19 mouse cellular contexts compared by ENCODE assay signal in the genomic region with DNA sequence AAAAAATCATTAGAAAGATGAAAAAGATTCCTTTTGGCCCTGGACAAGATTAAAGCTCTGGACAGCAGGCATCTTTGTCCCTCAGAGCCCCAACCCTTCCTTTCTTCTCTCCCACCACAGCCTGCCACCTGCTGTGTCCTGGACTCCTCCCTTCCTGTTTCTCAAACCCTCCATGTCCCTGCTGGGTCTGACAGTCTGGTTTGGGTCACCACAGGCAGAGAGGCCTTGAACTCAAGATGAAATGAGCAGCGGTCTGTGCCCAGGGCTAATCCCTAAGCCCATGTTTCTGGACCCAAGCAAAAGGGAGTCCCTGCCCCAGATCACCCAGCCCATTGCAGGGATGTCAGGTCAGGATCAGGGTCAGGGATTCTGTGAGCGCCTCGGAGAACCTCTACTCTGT.
DNase-seq lines count a peak whose midpoint lies in the region; ATAC-seq and TF ChIP-seq lines count a peak whose summit lies in the region.
"Had no signal": no experiment of that assay in that cellular context is flagged by ENCODE, and none has a peak within 500 bp of the region (broad histone marks: within the 10 kb centered on the region; RNA-seq: fewer than 3 reads in every experiment).

No protein-coding gene starts in this region.

- peaks cover 14% of the 10 kb centered on the region for H3K4me1 ChIP-seq in heart, embryonic 10.5 days
- peaks cover 3% of the 10 kb centered on the region for H3K4me1 ChIP-seq in heart, embryonic 12.5 days (replicated peaks)
- peaks cover 5% of the 10 kb centered on the region for H3K4me1 ChIP-seq in limb, embryonic 11.5 days (ENCODE audit: control insufficient read depth, insufficient read depth, low read length)
- peaks cover 36% of the 10 kb centered on the region for H3K4me1 ChIP-seq in limb, embryonic 10.5 days
- peaks cover 29% of the 10 kb centered on the region for H3K4me1 ChIP-seq in E14TG2a.4 (replicated peaks; ENCODE audit: low read depth, low read length)
- H3K4me1 ChIP-seq in ES-E14 (ENCODE audit: control insufficient read depth in 2 of 2, insufficient read depth in 2 of 2, low read length in 2 of 2, poor library complexity in 1 of 2): peaks cover 0 to 10% of the 10 kb centered on the region in 2 experiments; a peak in 1 of 4 replicates
- H3K4me1 ChIP-seq: liver, embryonic 15.5 days had no signal

- H3K9ac ChIP-seq in heart, embryonic 12.5 days: no peak overlapping the region
- H3K9ac ChIP-seq in limb, embryonic 11.5 days (ENCODE audit: low read length): no peak overlapping the region
- H3K9ac ChIP-seq in ES-E14 (ENCODE audit: insufficient read depth, low read depth, low read length, poor library complexity, severe bottlenecking): no peak overlapping the region
- H3K9ac ChIP-seq: liver, embryonic 15.5 days had no signal

- H3K27me3 ChIP-seq in heart, embryonic 10.5 days (ENCODE audit: insufficient read depth, poor library complexity, severe bottlenecking): no peaks in the 10 kb centered on the region
- H3K27me3 ChIP-seq in heart, embryonic 12.5 days (replicated peaks): no peaks in the 10 kb centered on the region
- no peaks in the 10 kb centered on the region for H3K27me3 ChIP-seq in limb, embryonic 11.5 days (ENCODE audit: control insufficient read depth, insufficient read depth, low read length)
- no peaks in the 10 kb centered on the region for H3K27me3 ChIP-seq in limb, embryonic 10.5 days (ENCODE audit: low read depth, poor library complexity, severe bottlenecking)
- peaks cover 12% of the 10 kb centered on the region; the same call in 1 of the 2 replicates for H3K27me3 ChIP-seq in E14TG2a.4 (ENCODE audit: insufficient read depth, low read length)
- H3K27me3 ChIP-seq: liver, embryonic 15.5 days; Patski had no signal

- no peak overlapping the region for H3K4me3 ChIP-seq in heart, embryonic 10.5 days
- H3K4me3 ChIP-seq in heart, embryonic 12.5 days: no peak overlapping the region
- H3K4me3 ChIP-seq in limb, embryonic 11.5 days (ENCODE audit: low read depth, low read length): no peak overlapping the region
- H3K4me3 ChIP-seq in limb, embryonic 10.5 days: no peak overlapping the region
- 0 out of 2 replicates have a peak overlapping the region, but pooled peaks have one; percentile 13 for H3K4me3 ChIP-seq in E14TG2a.4 (replicated peaks; ENCODE audit: low read length)
- H3K4me3 ChIP-seq in ES-E14 (ENCODE audit: insufficient read depth in 1 of 2, low read depth in 1 of 2, low read length in 2 of 2, poor library complexity in 1 of 2, severe bottlenecking in 1 of 2): no peak overlapping the region
- H3K4me3 ChIP-seq: liver, embryonic 15.5 days had no signal

- peak; percentile 70 for DNase-seq in heart, embryonic 10.5 days (ENCODE audit: low spot score)
- peak; percentile 22 for DNase-seq in limb, embryonic 11.5 days (ENCODE audit: low spot score)
- no peak for DNase-seq in limb, embryonic 10.5 days (ENCODE audit: low spot score)
- DNase-seq in ES-E14 (ENCODE audit: low read depth, low spot score): peak; percentile 29
- no peak for DNase-seq in lung, postnatal 14 days
- DNase-seq: adrenal gland, postnatal 14 days; cerebellum, adult 11 months; cerebellum, postnatal 14 days; embryo, embryonic 11 days; heart, postnatal 4 days; layer of hippocampus, adult 9-11 months; midbrain, embryonic 14.5 days; right cerebral cortex, adult 18-20 months; thymus, postnatal 25 days had no signal

- H3K36me3 ChIP-seq in heart, embryonic 10.5 days: no peaks in the 10 kb centered on the region
- no peaks in the 10 kb centered on the region for H3K36me3 ChIP-seq in heart, embryonic 12.5 days
- no peaks in the 10 kb centered on the region for H3K36me3 ChIP-seq in limb, embryonic 11.5 days (ENCODE audit: control insufficient read depth, insufficient read depth, low read length)
- H3K36me3 ChIP-seq in limb, embryonic 10.5 days: no peaks in the 10 kb centered on the region
- H3K36me3 ChIP-seq in E14TG2a.4 (ENCODE audit: insufficient read depth, low read length) (no peaks in the 10 kb centered on the region), ES-E14 (ENCODE audit: control insufficient read depth, insufficient read depth, low read length, poor library complexity, severe bottlenecking) (no peaks in the 10 kb centered on the region)
- H3K36me3 ChIP-seq: liver, embryonic 15.5 days had no signal

- H3K9me3 ChIP-seq in heart, embryonic 10.5 days: no peaks in the 10 kb centered on the region
- H3K9me3 ChIP-seq in heart, embryonic 12.5 days (replicated peaks): no peaks in the 10 kb centered on the region
- H3K9me3 ChIP-seq in limb, embryonic 11.5 days (ENCODE audit: control insufficient read depth, low read length): no peaks in the 10 kb centered on the region
- no peaks in the 10 kb centered on the region for H3K9me3 ChIP-seq in limb, embryonic 10.5 days (replicated peaks)
- H3K9me3 ChIP-seq in E14TG2a.4 (ENCODE audit: low read length): no peaks in the 10 kb centered on the region
- no peaks in the 10 kb centered on the region for H3K9me3 ChIP-seq in ES-E14 (ENCODE audit: control insufficient read depth, insufficient read depth, low read depth, low read length)
- H3K9me3 ChIP-seq: liver, embryonic 15.5 days had no signal

- H3K4me2 ChIP-seq in heart, embryonic 12.5 days: no peak overlapping the region
- no peak overlapping the region for H3K4me2 ChIP-seq in limb, embryonic 11.5 days (ENCODE audit: low read depth, severe bottlenecking)
- H3K4me2 ChIP-seq: heart, embryonic 11.5 days; liver, embryonic 15.5 days had no signal

- 50% methylated on average over 3 of the region's 3 CpGs for WGBS in heart, embryonic 10.5 days
- 56% methylated on average over 3 of the region's 3 CpGs for WGBS in heart, embryonic 12.5 days
- WGBS in limb, embryonic 11.5 days: 47% methylated on average over 3 of the region's 3 CpGs
- WGBS in limb, embryonic 10.5 days: 50% methylated on average over 3 of the region's 3 CpGs

- no peak for TF ChIP-seq CTCF in E14TG2a.4 (conservative IDR thresholded peaks at IDR 0.05; ENCODE audit: low read length)

- ATAC-seq in heart, embryonic 12.5 days (ENCODE audit: insufficient number of reproducible peaks, low FRiP score): no peak
- ATAC-seq in limb, embryonic 11.5 days (ENCODE audit: insufficient number of reproducible peaks, low FRiP score, low TSS enrichment, low read depth): no peak
- ATAC-seq: Patski had no signal

- no peak overlapping the region for H3K27ac ChIP-seq in heart, embryonic 10.5 days
- H3K27ac ChIP-seq in heart, embryonic 12.5 days (ENCODE audit: poor library complexity, severe bottlenecking): no peak overlapping the region
- H3K27ac ChIP-seq in limb, embryonic 11.5 days (replicated peaks; ENCODE audit: low read depth, low read length): no peak overlapping the region
- no peak overlapping the region for H3K27ac ChIP-seq in limb, embryonic 10.5 days
- H3K27ac ChIP-seq in ES-E14 (ENCODE audit: insufficient read depth, low read depth, low read length, poor library complexity, severe bottlenecking): no peak overlapping the region
- H3K27ac ChIP-seq: liver, embryonic 15.5 days had no signal

- in situ Hi-C loops in ES-E14 (cut with MboI; ENCODE audit: low sequenced_read_pairs in 2 of 2, unreplicated experiment in 2 of 2): no loop called here

TF ChIP-seq in ES-E14, 5 proteins besides CTCF, POLR2A, EP300 and RAD21:
- TF ChIP-seq HCFC1 (IDR thresholded peaks at IDR 0.05; ENCODE audit: borderline replicate concordance, insufficient read depth, low read length) (no peak), CHD2 (IDR thresholded peaks at IDR 0.05; ENCODE audit: low read depth, low read length) (no peak), MAFK (IDR thresholded peaks at IDR 0.05; ENCODE audit: insufficient read depth, low read depth, low read length) (no peak), ZNF384 (IDR thresholded peaks at IDR 0.05; ENCODE audit: low read depth, low read length) (no peak), ZC3H11A (IDR thresholded peaks at IDR 0.05; ENCODE audit: borderline replicate concordance, low read depth, low read length) (no peak)

Comparison
In these comparisons a context has a peak if more than half of its experiments do, and no peak if none do; other contexts are left out.
1. DNase-seq: peak in heart, embryonic 10.5 days (single experiment), limb, embryonic 11.5 days (single experiment) and ES-E14 (single experiment); none in limb, embryonic 10.5 days (single experiment) and lung, postnatal 14 days (single experiment).